Mouse (Mus musculus) brown adipose tissue, adult 24 weeks (tissue): Measurements from ENCODE around the gene Rps16. TPM values are rescaled to one million over a fixed set of nuclear protein-coding genes. Genes with fewer than 3 reads are reported as not detected.
"Not testable (repeated sequence)": the region's sequence is repeated elsewhere in the genome, so short reads cannot be mapped to it uniquely, and the experiment has no call there.

Experiments used
- H3K27ac ChIP-seq: fragments of 200-500 bp; replicated peaks from 2 replicates; pipeline ENCODE4 v1.5.1; 2012; ENCODE audit warnings: low read depth, mild to moderate bottlenecking, low read length
- H3K4me1 ChIP-seq: fragments of 200-500 bp; 2 replicates; pipeline ENCODE4 v1.6.1; 2012; ENCODE audit warnings: low read length, mixed read lengths; ENCODE audit not compliant: control insufficient read depth, insufficient read depth, insufficient read length
- H3K4me3 ChIP-seq: fragments of 200-500 bp; 2 replicates; pipeline ENCODE4 v1.5.1; 2012; ENCODE audit warnings: low read depth, mild to moderate bottlenecking, low read length, moderate library complexity; ENCODE audit not compliant: insufficient read depth
- polyA plus RNA-seq: library from polyadenylated mRNA; stranded (reverse); fragments of >200 nt; gene quantifications from 2 replicates; pipeline ENCODE4 v1.2.4, GENCODE M21; 2012; ENCODE audit not compliant: missing spikeins, insufficient read depth, insufficient read length

Gene Rps16
- polyA plus RNA-seq, 1 experiment: 404 TPM

DNA sequence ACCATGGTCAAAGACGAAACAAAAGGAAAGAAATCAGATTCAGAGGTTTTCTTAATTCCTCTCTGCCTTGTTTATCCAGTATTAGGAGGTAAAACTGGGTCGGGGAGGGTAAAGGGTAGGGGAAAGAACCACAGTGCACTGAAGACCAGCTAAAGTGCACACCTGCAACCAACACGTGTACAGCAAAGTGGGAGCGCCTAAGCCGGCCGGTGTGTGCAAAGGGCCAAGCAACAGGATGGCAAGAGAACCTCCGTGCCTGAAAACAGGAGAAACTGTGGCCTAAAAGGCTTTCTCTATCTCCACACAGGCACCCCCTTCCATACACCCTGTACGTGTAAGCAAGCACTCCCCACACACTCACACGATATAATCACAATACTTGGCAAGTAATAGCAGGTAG, 34.7 kb downstream of the Rps16 start:
- H3K4me1 ChIP-seq: peaks cover 22% of the 10 kb centered on the region
- peak overlapping the region; percentile 57 for H3K27ac ChIP-seq
- no peak overlapping the region for H3K4me3 ChIP-seq

DNA sequence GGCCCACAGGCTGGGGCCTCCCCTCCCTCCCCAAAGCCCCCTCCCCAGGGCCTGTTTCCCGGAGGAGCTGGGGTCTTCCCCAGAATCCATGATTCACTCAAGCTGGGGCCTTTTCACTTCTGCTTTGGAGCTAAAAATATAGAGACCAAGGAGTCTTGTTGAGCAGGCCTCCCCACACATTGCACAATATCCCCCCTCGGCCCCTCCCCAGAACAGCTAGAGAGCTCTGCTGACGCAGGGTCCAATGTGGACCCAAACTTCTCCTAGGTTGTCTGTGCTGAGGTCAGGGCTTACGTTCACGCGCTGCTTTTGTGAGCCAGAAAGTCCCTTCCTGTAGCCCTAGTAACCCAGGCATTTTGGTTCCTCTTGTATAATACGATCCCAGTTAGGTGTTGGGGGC, 35.6 kb downstream of the Rps16 start:
- peaks cover 18% of the 10 kb centered on the region for H3K4me1 ChIP-seq
- H3K27ac ChIP-seq: peak overlapping the region; percentile 87
- H3K4me3 ChIP-seq: no peak overlapping the region

DNA sequence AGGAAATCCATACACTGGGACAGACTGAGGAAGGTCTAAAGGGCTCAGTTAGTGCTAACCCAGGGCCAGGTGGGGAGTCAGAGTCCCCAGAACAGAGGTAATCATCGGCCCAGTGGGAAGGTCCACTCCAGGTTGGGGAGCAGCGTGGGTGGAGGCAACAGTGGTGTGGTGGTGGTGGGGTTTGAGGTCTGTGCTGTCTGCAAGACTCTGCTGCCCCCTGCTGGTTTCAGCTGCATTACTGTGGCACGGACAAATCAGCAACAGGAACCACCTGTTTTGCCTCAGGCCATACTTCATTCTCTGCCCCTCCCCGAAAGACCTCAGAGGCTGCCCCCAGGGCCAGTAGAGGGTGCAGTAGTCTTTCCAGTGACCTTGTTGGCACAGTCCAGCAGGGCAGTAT, 36.0 kb downstream of the Rps16 start:
- Histone ChIP-seq H3K27ac (peak overlapping the region; percentile 87), H3K4me3 (no peak overlapping the region), H3K4me1 (peaks cover 18% of the 10 kb centered on the region)

DNA sequence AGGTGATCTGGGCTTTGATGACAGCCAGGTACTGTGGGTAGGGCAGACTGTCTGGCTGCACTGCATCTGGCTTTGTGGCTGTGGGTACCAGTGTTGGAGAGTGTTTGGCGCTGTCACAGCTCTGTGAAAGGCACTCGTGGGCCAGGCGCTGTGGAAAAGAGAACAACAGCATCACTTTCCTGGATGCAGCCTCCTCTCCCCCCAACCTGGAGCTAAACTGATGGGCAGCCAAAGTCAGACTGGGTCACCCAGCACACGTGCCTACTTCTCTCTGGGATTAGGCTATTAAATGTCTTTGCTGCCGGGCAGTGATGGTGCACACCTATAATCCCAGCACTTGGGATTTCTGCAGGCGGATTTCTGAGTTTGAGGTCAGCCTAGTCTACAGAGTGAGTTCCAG, 36.4 kb downstream of the Rps16 start:
- H3K4me1 ChIP-seq: peaks cover 19% of the 10 kb centered on the region
- H3K4me3 ChIP-seq, H3K27ac ChIP-seq: not testable (repeated sequence)

DNA sequence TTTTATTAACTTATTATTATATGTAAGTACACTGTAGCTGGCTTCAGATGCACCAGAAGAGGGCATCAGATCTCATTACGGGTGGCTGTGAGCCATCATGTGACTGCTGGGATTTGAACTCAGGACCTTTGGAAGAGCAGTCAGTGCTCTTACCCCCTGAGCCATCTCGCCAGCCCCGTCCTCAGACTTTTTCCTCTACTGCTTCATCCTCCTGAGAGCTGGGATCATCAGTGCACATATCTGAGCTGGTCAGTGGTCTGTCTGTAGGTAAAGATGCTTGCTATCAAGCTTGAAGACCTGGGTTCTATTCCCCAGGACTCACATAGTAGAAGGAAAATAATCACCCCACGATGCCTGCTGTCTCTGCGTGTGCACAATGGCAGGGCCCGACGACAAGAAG, 36.9 kb downstream of the Rps16 start:
- H3K4me3 ChIP-seq, H3K27ac ChIP-seq: not testable (repeated sequence)
- H3K4me1 ChIP-seq: peaks cover 17% of the 10 kb centered on the region

DNA sequence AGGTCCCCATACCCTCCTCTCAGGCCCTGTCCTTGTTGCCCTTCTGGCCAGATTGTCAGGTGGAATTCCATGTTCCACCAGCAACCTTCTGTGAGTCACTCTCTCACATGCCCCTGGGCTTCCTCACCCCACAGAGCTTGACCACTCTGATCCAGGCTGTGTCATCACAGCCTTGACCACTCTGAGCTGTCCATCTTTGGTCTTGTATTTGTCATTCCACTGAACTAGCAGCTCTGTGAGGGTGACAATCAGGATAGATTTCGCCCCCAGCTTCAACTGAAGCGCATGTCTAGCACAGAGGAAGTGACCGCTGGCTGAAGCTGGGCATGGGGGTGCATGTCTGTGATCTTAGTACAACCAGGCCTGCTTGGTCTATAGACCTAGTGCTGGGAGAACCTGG, 39.9 kb downstream of the Rps16 start:
- no peak overlapping the region for H3K4me3 ChIP-seq
- H3K4me1 ChIP-seq: peaks cover 5% of the 10 kb centered on the region; the same call in 1 of the 2 replicates
- H3K27ac ChIP-seq: no peak overlapping the region

DNA sequence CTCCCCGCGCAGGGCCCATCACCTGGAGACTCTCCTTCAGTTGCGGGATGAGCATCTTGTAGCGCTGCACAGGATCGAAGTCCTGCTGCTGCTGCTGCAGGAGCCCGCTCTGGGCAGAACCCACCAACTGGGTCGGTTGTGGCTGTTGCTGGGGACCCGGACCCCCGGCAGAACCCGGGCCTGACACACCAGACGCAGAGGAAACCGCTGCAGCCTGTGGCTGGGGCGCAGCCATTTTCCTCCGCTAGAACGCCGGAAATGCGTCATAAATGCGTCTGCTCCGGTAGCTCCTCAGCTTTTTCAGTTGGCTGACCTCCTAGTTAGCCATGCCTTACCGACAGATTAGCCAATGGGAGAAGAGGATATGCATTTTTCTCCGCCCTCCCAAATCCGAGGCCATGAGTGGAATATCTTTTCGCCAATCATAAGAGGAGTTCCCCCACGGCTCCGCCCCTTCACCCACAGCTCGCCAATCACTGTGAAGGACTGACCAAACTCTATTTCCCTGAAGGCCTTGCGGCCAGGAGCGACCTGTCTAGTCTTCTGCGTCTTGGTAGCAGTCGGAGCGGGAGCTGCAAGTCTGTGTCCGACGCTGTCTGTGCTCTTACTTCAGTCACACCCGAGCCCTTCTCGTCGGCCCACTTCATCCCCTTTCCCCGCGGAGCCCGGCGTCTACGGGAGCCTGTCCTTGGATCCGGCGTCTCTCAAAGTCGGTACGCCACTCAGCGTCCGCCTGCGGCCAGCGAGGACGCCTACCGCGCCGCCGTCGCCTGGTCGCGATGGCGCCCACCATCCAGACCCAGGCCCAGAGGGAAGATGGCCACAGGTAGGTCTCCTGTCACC, 42.2 kb downstream of the Rps16 start, which contains the start of the genes Med29 and Paf1:
Gene Med29 (minus strand): TSS at position 280 of the 843 bp plus-strand sequence.
Gene Paf1 (plus strand): TSS at position 523 of the 843 bp plus-strand sequence.
- Histone ChIP-seq H3K4me1 (peaks cover 5% of the 10 kb centered on the region; the same call in 1 of the 2 replicates), H3K27ac (peak within 1 kb of the TSS; percentile 66), H3K4me3 (peak within 1 kb of the TSS; percentile 85)

DNA sequence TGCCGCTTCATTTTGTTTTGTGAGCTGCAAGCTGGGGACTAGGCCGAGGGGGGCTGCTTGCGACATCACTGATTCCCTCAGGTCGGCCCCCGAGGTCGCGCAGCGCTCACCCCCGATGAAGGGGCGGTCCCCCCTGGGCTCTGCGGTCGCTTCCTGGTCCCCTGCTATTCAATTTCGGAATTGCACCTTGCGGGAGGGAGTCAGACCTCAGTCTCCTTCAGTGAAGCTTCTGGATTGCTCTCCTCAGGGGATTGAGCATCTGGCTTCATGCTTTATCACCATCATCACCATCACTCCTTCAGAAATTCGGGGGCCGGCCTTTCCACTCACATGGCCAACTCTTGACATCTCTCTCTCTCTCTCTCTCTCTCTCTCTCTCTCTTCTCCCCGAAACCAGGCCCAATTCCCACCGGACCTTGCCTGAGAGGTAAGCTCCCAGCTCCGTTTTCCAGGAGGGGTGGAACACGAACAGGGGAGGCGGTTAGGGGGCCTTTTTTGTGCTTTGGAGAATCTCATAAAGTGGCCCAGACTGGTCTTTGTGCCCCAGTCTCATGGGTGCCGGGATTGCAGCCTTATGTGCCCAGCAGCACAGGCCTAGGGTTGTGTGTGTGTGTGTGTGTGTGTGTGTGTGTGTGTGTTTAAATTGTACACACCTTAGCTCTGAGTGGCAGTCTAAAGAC, 43.0 kb downstream of the Rps16 start:
- Histone ChIP-seq H3K4me1 (peaks cover 5% of the 10 kb centered on the region; the same call in 1 of the 2 replicates), H3K27ac (peak overlapping the region; percentile 66), H3K4me3 (peak overlapping the region; percentile 85)

DNA sequence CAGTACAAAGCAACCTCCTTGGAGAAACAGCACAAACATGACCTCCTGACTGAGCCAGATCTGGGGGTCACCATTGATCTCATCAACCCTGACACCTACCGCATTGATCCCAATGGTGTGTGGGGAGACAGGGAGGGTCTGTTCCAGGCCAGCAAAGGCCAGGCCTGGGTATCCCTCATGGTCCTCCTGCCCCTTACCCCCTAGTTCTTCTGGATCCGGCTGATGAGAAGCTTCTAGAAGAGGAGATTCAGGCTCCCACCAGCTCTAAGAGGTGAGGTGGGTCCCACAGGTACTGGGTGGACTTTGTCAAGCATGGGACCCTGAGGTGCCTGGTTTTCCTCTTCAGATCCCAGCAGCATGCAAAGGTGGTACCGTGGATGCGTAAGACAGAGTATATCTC, 45.0 kb downstream of the Rps16 start:
- Histone ChIP-seq H3K4me3 (no peak overlapping the region), H3K4me1 (peaks cover 5% of the 10 kb centered on the region; the same call in 1 of the 2 replicates), H3K27ac (no peak overlapping the region)

DNA sequence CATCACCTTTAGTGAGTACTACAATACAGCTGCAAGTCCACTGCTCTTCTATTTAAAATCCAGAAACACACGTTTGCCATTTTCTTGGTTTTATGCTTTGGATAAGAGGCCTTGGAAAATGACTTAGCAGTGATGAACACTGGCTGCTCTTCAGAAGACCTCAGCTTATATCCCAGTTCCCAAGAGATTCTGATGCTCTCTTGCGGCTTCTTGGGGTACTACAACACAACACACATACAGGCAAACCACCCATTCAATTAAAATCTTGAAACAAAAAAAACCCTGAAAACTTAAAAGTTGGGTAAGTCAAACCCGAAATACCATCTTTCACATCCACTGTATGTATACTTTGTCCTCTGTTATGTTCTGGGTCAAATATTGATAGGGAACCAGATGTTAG, 47.5 kb downstream of the Rps16 start:
- Histone ChIP-seq H3K4me1 (0 out of 2 replicates have a peak, but pooled peaks cover 3% of the 10 kb centered on the region), H3K4me3 (no peak overlapping the region), H3K27ac (no peak overlapping the region)

DNA sequence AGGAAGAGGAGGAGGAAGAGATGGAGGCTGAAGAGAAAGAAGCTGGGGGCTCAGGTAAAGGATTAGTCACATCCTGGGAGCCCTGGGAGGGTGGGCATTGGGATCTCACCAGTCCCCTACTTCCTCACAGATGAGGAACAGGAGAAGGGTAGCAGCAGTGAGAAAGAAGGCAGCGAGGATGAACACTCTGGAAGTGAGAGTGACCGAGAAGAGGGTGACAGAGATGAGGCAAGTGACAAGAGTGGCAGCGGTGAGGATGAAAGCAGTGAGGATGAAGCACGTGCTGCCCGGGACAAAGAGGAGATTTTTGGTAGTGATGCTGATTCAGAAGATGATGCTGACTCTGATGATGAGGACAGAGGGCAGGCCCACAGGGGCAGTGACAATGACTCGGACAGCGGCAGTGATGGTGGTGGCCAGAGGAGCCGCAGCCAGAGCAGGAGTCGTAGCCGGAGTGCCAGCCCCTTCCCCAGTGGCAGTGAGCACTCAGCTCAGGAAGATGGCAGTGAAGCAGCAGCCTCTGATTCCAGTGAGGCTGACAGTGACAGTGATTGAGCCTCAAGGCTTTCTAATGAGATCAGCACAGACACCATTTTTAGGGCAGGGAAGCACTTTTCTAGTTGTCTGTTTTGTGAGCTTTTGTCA, 48.4 kb downstream of the Rps16 start:
- Histone ChIP-seq H3K4me3 (no peak overlapping the region), H3K4me1 (0 out of 2 replicates have a peak, but pooled peaks cover under 1% of the 10 kb centered on the region), H3K27ac (no peak overlapping the region)

DNA sequence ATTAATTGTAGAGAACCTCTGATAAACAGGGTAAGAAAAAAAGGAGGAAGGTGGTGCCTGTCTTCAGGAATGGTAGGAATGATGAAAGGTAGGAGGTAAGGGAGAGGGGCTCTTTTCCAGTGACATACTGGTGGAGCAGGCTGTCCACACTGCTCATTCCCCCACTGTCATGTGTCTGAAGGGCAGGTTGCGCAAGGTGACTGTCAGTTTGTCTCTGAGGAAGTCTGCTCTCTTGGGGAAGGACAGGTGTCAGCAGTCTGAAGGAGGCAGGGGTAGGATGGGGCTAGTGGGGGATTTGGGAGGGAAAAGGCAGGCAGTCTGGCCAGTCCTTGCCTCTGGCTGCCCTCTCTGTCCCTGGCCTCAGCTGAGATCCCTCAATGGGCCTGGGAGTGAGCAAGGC, 50.6 kb downstream of the Rps16 start:
- H3K4me3 ChIP-seq: no peak overlapping the region
- no peaks in the 10 kb centered on the region for H3K4me1 ChIP-seq
- H3K27ac ChIP-seq: no peak overlapping the region

DNA sequence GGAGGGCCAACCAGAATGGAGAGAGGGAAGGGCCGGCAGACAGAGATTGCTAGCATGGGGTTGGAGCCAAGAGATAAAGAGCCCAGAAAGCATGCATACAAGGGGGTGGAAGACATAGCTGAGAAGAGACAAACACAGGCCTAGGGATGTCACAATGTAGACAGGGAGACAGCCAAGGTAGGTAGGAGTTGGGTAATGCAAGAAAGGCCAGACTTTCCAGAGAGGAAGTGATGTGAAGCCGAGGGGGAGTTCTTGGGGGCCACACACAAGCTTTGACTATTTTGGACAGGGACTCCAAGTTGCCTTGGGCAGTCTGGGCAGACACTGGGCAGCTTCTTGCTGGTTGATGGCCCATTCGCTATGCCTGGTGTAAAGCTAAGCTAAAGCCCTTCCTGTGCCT, 51.5 kb downstream of the Rps16 start:
- H3K27ac ChIP-seq: no peak overlapping the region
- no peaks in the 10 kb centered on the region for H3K4me1 ChIP-seq
- H3K4me3 ChIP-seq: no peak overlapping the region
